Mouse (Mus musculus) heart, adult 2 months (tissue): ENCODE data around the gene Rcor3.

Experiments
- CTCF ChIP-seq: fragments of 200-600 bp; IDR thresholded peaks from 2 replicates; pipeline ENCODE4 v1.8.1; 2022; ENCODE audit warnings: antibody characterized with exemption, mild to moderate bottlenecking, moderate library complexity
- POLR2A ChIP-seq: fragments of 200-500 bp; IDR thresholded peaks from 2 replicates; pipeline ENCODE4 v1.6.1; 2011; ENCODE audit warnings: mild to moderate bottlenecking, low read depth, low read length, control low read depth; ENCODE audit not compliant: insufficient read depth

- no peak for TF ChIP-seq POLR2A
- TF ChIP-seq CTCF, result no peak
These were observed 55.2 kb downstream of the Rcor3 start for GRCm38 (mm10) chr1:192082646-192083045.
